Mouse (Mus musculus) urinary bladder, postnatal 14 days (tissue): ENCODE measurements around the gene Klhdc10.
A peak's percentile ranks its signal among the peaks of the same experiment; 100 is the strongest.

ENCODE experiments used
- DNase-seq: peaks from one replicate; pipeline ENCODE4 v3.0.0; 2021; ENCODE audit warnings: low spot score

Gene Klhdc10

GRCm38 (mm10) chr6:30402091-30402491, 423 bp downstream of the Klhdc10 start:
- peak; percentile 36 for DNase-seq

- peak; percentile 56 for DNase-seq
Observed at GRCm38 (mm10) chr6:30403465-30403864, 1.8 kb downstream of the Klhdc10 start.

GRCm38 (mm10) chr6:30404671-30405070, 3.0 kb downstream of the Klhdc10 start:
- no peak for DNase-seq

GRCm38 (mm10) chr6:30408276-30408675, 6.6 kb downstream of the Klhdc10 start:
- no peak for DNase-seq

- no peak for DNase-seq
Observed at GRCm38 (mm10) chr6:30409399-30410093, 7.9 kb downstream of the Klhdc10 start.

GRCm38 (mm10) chr6:30411311-30411710, 9.6 kb downstream of the Klhdc10 start:
- DNase-seq = no peak

- DNase-seq = no peak
Observed at GRCm38 (mm10) chr6:30416126-30416525, 14.5 kb downstream of the Klhdc10 start.

GRCm38 (mm10) chr6:30416801-30417200, 15.1 kb downstream of the Klhdc10 start:
- DNase-seq = no peak

GRCm38 (mm10) chr6:30432461-30433192, 31.0 kb downstream of the Klhdc10 start:
- DNase-seq = no peak

GRCm38 (mm10) chr6:30436476-30436875, 34.8 kb downstream of the Klhdc10 start:
- no peak for DNase-seq

- DNase-seq = no peak
Observed at GRCm38 (mm10) chr6:30437054-30437453, 35.4 kb downstream of the Klhdc10 start.

GRCm38 (mm10) chr6:30439576-30439975, 37.9 kb downstream of the Klhdc10 start:
- no peak for DNase-seq

- DNase-seq = no peak
Observed at GRCm38 (mm10) chr6:30456991-30457390, 55.3 kb downstream of the Klhdc10 start.

- DNase-seq = no peak
Observed at GRCm38 (mm10) chr6:30458626-30459025, 57.0 kb downstream of the Klhdc10 start.

- no peak for DNase-seq
Observed at GRCm38 (mm10) chr6:30459056-30459747, 57.5 kb downstream of the Klhdc10 start.

- DNase-seq = peak; percentile 84
Observed at GRCm38 (mm10) chr6:30459811-30460749, 58.4 kb downstream of the Klhdc10 start.

- no peak for DNase-seq
Observed at GRCm38 (mm10) chr6:30460750-30461446, 59.2 kb downstream of the Klhdc10 start.

GRCm38 (mm10) chr6:30461755-30462344, 60.2 kb downstream of the Klhdc10 start:
- no peak for DNase-seq

GRCm38 (mm10) chr6:30462822-30463221, 61.2 kb downstream of the Klhdc10 start:
- DNase-seq = peak; percentile 62

GRCm38 (mm10) chr6:30465586-30465985, 63.9 kb downstream of the Klhdc10 start:
- no peak for DNase-seq

GRCm38 (mm10) chr6:30468058-30468457, 66.4 kb downstream of the Klhdc10 start:
- no peak for DNase-seq
